Mouse (Mus musculus): ENCODE data around the gene Ccdc6. TPM values are rescaled to one million over a fixed set of nuclear protein-coding genes. Genes with fewer than 3 reads are reported as not detected.

Gene Ccdc6
- polyA plus RNA-seq, 1 experiment, result 15.5 TPM

DNA sequence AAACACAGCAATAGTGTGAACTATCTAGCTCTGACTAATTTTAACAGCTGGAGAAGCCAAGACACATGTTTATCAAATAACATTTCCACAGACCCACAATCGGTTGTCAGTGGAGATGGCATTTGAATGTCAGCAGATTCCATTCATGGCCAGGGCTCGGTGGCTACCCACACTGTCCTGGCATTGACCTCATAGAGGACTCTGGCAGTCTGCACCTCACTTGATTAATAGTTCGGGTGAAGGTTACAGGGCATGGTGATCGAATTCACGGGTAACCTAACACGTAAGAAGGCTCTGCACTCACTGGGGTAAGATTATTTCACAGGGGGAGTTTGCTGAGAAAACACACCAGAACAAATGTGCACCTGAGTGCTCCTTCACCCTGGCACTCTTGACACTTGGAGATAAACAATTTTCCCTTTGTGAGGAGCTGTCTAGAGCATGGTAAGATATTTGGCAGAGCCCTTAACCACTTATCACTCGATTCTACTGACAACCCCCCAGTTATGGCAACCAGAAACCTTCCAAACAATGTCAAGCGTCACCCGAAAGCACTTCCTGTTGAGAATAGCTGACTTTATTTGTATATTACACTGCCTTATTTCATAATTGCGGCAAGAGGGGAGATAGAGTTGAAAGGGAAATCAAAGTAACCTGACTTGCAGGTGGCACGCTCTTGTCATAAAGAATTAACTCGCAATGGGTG, 11.5 kb upstream of the Ccdc6 start:
- no peaks in the 10 kb centered on the region for H3K79me2 ChIP-seq (ENCODE audit: control insufficient read depth, insufficient read depth)
- no peak overlapping the region for H3ac ChIP-seq (ENCODE audit: control insufficient read depth, insufficient read length)
- H3K4me2 ChIP-seq (ENCODE audit: low read depth), result peak overlapping the region; percentile 1
- H3K36me3 ChIP-seq (ENCODE audit: control insufficient read depth, insufficient read depth), result no peaks in the 10 kb centered on the region
- TF ChIP-seq TCF12 (IDR thresholded peaks at IDR 0.05; ENCODE audit: insufficient read depth, poor library complexity, severe bottlenecking) (no peak), CEBPB (IDR thresholded peaks at IDR 0.05; ENCODE audit: insufficient read depth, poor library complexity, severe bottlenecking) (no peak), POLR2AphosphoS2 (IDR thresholded peaks at IDR 0.05; ENCODE audit: insufficient read length, low read depth) (no peak), MYOG (IDR thresholded peaks at IDR 0.05; ENCODE audit: control insufficient read depth in 1 of 3, insufficient read depth in 1 of 3, insufficient read length in 2 of 3, low read depth in 2 of 3) (peak in 1 of 3 experiments; percentile 31), MYOD1 (IDR thresholded peaks at IDR 0.05; ENCODE audit: control insufficient read depth in 1 of 3, insufficient read length in 2 of 3, low read depth in 2 of 3) (peak in 1 of 3 experiments; percentile 28)
- no peak overlapping the region for H3K4me3 ChIP-seq
- H3K27me3 ChIP-seq (ENCODE audit: control insufficient read depth, insufficient read depth, insufficient read length), result no peaks in the 10 kb centered on the region

DNA sequence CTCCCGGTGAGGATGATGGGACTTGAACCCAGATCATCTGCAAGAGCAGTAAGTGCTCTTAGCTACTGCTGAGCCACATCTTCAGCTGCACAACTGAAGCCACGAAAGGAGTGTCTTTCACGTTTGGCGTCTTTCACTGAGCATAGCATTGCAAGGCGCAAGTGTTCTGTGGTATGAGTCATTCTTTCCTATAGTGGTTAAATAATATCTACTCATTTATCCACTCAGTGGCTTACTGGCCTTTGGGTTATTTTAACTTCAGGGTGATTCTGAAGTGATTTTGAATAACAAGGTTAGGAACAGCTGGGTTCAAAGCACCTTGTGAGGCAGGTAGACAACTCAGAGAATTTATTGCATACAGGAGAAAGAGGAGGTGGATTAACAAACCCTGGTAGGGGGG, 8.1 kb upstream of the Ccdc6 start:
- no peaks in the 10 kb centered on the region for H3K27me3 ChIP-seq (ENCODE audit: control insufficient read depth, insufficient read depth, insufficient read length)
- H3K4me2 ChIP-seq (ENCODE audit: low read depth), result no peak overlapping the region
- peak in 2 of 3 experiments; percentile 13 to 35 for TF ChIP-seq MYOD1 (IDR thresholded peaks at IDR 0.05; ENCODE audit: control insufficient read depth in 1 of 3, insufficient read length in 2 of 3, low read depth in 2 of 3)
- TF ChIP-seq MYOG (IDR thresholded peaks at IDR 0.05; ENCODE audit: control insufficient read depth in 1 of 3, insufficient read depth in 1 of 3, insufficient read length in 2 of 3, low read depth in 2 of 3), result peak in 1 of 3 experiments; percentile 58
- TF ChIP-seq POLR2A (IDR thresholded peaks at IDR 0.05; ENCODE audit: insufficient read length, low read depth), result no peak
- no peaks in the 10 kb centered on the region for H3K79me2 ChIP-seq (ENCODE audit: control insufficient read depth, insufficient read depth)
- no peak overlapping the region for H3ac ChIP-seq (ENCODE audit: control insufficient read depth, insufficient read length)
- H3K36me3 ChIP-seq (ENCODE audit: control insufficient read depth, insufficient read depth), result no peaks in the 10 kb centered on the region
- H3K4me3 ChIP-seq, result no peak overlapping the region

DNA sequence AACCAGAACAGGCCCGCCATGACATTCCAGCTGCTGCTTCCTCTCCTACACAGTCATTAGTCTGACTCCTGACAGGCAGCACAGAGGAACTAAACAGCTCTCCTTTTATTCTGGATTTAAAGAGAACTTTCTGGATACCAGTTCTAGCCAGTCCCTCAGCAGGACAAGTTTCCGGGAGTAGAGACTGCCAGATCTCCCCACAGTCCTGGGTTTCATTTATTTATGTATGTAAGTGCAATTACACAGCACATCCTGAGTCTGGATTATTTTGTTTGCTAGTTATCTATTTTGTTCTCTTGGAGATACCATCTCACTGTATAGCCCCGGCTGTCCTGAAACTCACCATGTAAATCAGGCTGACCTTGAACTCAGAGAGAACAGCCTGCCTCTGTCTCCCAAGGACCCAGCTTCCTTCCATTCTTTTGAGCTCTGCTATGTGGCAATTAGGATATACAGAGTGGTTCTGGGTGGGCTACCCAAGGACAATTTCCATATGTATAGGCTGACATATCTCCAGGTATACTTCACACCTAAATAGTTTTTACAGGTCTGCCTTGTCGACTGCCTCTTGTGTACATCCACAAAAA, 5.0 kb upstream of the Ccdc6 start:
- Histone ChIP-seq H3ac (ENCODE audit: control insufficient read depth, insufficient read length) (no peak overlapping the region), H3K36me3 (ENCODE audit: control insufficient read depth, insufficient read depth) (no peaks in the 10 kb centered on the region), H3K4me3 (no peak overlapping the region), H3K4me2 (ENCODE audit: low read depth) (no peak overlapping the region), H3K79me2 (ENCODE audit: control insufficient read depth, insufficient read depth) (no peaks in the 10 kb centered on the region), H3K27me3 (ENCODE audit: control insufficient read depth, insufficient read depth, insufficient read length) (no peaks in the 10 kb centered on the region)
- TF ChIP-seq REST (IDR thresholded peaks at IDR 0.05; ENCODE audit: insufficient read depth, insufficient read length), result no peak
- TF ChIP-seq MAX (IDR thresholded peaks at IDR 0.05; ENCODE audit: low read depth), result no peak
- no peak for TF ChIP-seq TCF3 (IDR thresholded peaks at IDR 0.05; ENCODE audit: insufficient read length, low read depth)
- no peak for TF ChIP-seq POLR2AphosphoS2 (IDR thresholded peaks at IDR 0.05; ENCODE audit: insufficient read length, low read depth)
- no peak for TF ChIP-seq CEBPB (IDR thresholded peaks at IDR 0.05; ENCODE audit: insufficient read depth, poor library complexity, severe bottlenecking)
- TF ChIP-seq MYOD1 (IDR thresholded peaks at IDR 0.05; ENCODE audit: control insufficient read depth in 1 of 3, insufficient read length in 2 of 3, low read depth in 2 of 3), result no peak

DNA sequence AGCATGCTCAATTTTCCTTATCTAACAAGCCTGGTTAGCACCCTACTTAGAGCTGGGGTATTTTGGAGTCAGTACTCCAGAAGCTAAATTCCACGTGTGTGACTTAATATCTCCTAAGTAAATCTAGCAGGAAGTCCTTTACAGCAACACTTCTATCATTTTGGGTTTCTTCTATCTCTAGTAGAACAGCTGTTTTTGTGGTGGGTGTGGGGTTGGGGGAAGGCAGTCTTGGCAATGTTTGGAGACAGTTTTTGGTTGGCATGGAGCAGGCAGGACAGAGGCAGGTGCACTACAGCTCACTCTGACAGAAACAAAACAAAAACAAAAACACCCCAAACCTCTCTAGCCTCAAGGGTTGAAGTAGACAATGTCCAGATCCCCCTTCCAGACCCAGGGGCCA, 3.1 kb upstream of the Ccdc6 start:
- Histone ChIP-seq H3K27me3 (ENCODE audit: control insufficient read depth, insufficient read depth, insufficient read length) (no peaks in the 10 kb centered on the region), H3K4me3 (peak overlapping the region; percentile 82), H3K4me2 (ENCODE audit: low read depth) (peak overlapping the region; percentile 90), H3K79me2 (ENCODE audit: control insufficient read depth, insufficient read depth) (peaks cover 13% of the 10 kb centered on the region), H3ac (ENCODE audit: control insufficient read depth, insufficient read length) (no peak overlapping the region), H3K36me3 (ENCODE audit: control insufficient read depth, insufficient read depth) (no peaks in the 10 kb centered on the region)
- TF ChIP-seq TCF12 (IDR thresholded peaks at IDR 0.05; ENCODE audit: insufficient read depth, poor library complexity, severe bottlenecking) (no peak), SRF (IDR thresholded peaks at IDR 0.05; ENCODE audit: control insufficient read depth, insufficient read length, low read depth) (no peak), MYOG (IDR thresholded peaks at IDR 0.05; ENCODE audit: control insufficient read depth in 1 of 3, insufficient read depth in 1 of 3, insufficient read length in 2 of 3, low read depth in 2 of 3) (peak in 1 of 3 experiments; percentile 45), MYOD1 (IDR thresholded peaks at IDR 0.05; ENCODE audit: control insufficient read depth in 1 of 3, insufficient read length in 2 of 3, low read depth in 2 of 3) (peak in 2 of 3 experiments; percentile 56 to 71)

DNA sequence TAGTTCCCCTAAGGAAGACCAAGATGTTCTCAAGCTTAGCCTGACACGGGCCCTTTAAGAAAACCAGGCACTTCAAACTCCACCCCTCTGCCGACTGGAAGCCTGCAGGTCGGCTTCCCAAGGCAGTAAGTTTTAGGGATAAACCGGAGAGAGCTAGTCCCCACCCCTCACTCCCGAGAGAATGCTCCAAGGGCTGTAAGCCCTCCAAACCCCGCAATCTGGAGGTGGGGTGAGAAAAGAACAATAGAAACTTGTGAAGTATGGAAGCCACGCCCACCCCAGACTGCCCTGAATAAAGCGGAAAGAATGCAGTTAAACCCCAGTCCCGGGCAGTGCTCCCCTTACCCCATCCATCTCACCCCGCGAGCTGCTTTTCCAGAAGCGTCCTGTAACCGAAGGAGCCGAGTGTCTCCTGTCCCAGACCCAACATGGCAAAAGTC, 1.9 kb upstream of the Ccdc6 start:
- TF ChIP-seq USF1 (IDR thresholded peaks at IDR 0.05; ENCODE audit: low read depth), result no peak
- TF ChIP-seq POLR2A (IDR thresholded peaks at IDR 0.05; ENCODE audit: insufficient read length, low read depth), result peak; percentile 31

More for the DNA sequence above, 1.9 kb upstream of the Ccdc6 start:
- Histone ChIP-seq H3K4me2 (ENCODE audit: low read depth) (peak overlapping the region; percentile 90), H3K4me3 (peak overlapping the region; percentile 82), H3K79me2 (ENCODE audit: control insufficient read depth, insufficient read depth) (peaks cover 26% of the 10 kb centered on the region), H3ac (ENCODE audit: control insufficient read depth, insufficient read length) (no peak overlapping the region), H3K27me3 (ENCODE audit: control insufficient read depth, insufficient read depth, insufficient read length) (no peaks in the 10 kb centered on the region), H3K36me3 (ENCODE audit: control insufficient read depth, insufficient read depth) (no peaks in the 10 kb centered on the region)
